Mouse (Mus musculus): ENCODE results near the gene Ly6g6c.

Ly6g6c gene

GRCm38 (mm10) chr17:35082841-35083576 lies 17.8 kb downstream of the Ly6g6c start:
- DNase-seq (ENCODE audit: low read depth, low spot score): no peak

GRCm38 (mm10) chr17:35083929-35084497 lies 18.8 kb downstream of the Ly6g6c start:
- peak; percentile 11 for DNase-seq (ENCODE audit: low read depth, low spot score)

DNA sequence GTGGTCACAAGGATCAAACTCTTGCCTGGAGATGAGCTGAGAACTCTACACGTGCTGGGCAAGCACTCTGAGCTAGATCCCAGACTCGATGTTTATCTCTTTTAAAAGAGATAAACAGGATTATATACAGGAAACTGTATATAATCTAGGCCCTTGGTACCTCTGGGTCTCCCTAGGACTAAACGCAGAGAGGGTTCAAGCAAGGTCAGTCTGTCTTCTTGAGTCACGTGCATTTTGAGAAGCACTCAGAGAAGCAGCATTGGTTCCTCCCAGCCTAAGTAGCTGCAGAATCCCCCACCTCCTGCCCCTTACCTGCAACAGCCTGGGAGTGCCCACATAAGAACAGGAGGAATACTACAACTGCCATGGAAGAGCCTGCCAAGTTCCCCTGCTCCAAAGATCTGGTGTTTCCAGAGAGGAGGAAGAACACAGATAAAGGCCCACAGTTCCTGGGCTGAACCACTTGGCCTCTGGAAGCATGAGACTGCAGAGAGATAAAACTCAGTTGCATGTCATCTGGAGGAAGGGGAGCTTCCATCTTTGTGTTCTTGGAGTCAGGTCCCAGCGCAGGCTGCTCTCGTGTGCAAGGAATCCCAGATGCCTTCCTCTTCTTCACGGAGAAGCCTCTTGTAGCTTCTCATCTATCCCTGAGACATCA lies 20.1 kb downstream of the Ly6g6c start, which contains the start of gene Ly6g6f:
TSS of gene Ly6g6f (minus strand) at position 403 of the 658 bp plus-strand sequence.
- no peak for DNase-seq (ENCODE audit: low read depth, low spot score)

DNA sequence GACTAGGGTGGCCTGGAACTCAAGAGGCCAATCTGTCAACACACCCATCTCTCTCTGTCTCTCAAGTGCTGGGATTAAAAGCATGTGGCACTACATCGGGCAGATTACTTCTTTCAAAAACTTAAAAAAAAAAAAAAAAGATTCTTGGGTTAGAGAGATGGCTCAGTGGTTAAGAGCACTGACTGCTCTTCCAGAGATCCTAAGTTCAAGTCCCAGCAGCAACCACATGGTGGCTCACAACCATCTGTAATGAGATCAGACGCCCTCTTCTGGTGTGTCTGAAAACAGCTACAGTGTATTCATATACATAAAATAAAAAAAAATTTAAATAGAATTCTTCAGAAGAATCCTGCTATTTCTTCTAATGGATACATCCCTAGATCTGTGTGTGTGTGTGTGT lies 23.0 kb downstream of the Ly6g6c start:
- DNase-seq (ENCODE audit: low read depth, low spot score): peak; percentile 45

- DNase-seq (ENCODE audit: low read depth, low spot score): peak; percentile 98
Observed at GRCm38 (mm10) chr17:35088825-35089644, 23.8 kb downstream of the Ly6g6c start, which contains the start of gene Abhd16a. TSS of gene Abhd16a (plus strand) at chr17:35089263.

GRCm38 (mm10) chr17:35090166-35090932 lies 25.2 kb downstream of the Ly6g6c start:
- peak; percentile 23 for DNase-seq (ENCODE audit: low read depth, low spot score)

DNA sequence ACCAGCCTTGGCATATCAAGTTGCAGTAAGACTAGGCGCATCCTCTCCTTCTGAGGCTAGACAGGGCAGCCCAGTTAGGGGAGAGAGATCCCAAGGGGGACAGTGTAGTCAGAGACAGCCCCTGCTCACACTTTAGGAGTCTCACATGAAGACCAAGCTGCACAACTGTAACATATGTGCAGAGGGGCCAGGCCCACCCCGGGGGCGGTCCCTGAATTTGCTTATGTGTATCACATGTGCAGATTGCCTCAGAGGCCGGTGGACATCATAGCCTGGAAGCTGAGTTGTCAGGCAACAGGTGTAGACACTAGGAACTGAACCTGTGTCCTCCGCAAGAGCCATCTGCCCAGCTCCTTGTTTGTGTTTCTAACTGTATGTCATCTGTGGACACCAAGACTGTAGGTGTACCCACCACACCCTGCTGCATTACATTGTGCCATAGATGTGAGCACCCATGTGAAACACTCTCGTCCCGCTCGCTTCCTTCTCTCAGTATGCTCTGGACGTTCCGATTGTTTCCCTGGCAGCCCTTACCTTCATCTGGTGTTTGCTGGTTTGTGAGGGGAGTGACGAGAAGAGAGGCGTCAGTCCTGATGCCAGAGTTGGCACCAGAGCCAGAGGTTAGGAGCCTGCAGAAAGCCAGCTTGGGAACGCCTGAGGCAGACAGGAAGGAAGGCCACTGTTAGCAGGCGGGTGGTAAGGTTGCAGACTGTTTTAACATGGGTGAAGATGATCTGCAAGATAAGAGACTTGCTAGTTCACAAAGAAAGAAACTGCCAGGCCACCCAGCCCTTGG lies 27.4 kb downstream of the Ly6g6c start:
- no peak for DNase-seq (ENCODE audit: low read depth, low spot score)

- DNase-seq (ENCODE audit: low read depth, low spot score): no peak
Observed at GRCm38 (mm10) chr17:35094475-35095365, 29.5 kb downstream of the Ly6g6c start.

DNA sequence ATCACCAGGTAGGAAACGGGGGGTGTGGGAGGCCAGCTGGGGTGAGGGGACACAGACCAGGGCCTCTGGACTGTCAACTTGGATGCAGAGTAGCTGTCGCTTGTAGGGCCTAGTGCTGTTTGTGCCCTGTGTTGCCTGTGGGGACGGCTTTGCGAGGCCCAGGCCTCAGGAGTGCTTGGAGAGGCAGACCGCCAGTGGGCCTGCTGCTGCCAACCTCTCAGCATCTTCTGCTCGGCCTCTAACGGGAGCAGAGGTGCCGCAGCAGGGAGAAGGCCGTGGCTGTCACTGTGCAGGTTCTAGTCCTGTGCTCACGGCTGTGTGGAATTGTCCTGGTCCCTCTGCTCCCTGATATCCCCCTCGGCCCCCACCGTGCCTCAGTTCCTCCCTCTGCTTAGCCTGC lies 31.4 kb downstream of the Ly6g6c start:
- DNase-seq (ENCODE audit: low read depth, low spot score): no peak

DNA sequence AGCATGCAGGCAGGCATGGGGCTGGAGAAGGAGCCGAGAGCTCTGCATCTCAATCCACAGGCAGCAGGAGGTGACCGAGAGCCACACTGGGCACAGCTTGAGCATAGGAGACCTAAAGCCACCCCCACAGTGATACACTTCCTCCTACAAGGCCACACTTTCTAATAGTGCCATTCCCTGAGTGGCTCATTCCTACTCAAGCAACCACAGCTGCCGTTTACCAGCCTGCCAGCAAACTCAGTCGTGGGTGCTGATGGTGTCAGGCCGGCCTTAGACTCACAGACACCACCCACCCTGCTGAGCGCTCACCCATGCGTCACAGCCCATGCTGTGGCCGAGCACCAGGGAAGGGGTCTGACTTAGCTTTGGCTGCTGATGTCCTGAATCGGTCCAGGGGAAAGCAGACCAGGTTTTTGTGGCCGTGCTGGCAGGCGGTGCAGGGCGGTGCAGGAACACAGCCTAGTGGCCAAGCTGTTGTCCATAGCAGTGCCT lies 32.0 kb downstream of the Ly6g6c start:
- no peak for DNase-seq (ENCODE audit: low read depth, low spot score)

DNA sequence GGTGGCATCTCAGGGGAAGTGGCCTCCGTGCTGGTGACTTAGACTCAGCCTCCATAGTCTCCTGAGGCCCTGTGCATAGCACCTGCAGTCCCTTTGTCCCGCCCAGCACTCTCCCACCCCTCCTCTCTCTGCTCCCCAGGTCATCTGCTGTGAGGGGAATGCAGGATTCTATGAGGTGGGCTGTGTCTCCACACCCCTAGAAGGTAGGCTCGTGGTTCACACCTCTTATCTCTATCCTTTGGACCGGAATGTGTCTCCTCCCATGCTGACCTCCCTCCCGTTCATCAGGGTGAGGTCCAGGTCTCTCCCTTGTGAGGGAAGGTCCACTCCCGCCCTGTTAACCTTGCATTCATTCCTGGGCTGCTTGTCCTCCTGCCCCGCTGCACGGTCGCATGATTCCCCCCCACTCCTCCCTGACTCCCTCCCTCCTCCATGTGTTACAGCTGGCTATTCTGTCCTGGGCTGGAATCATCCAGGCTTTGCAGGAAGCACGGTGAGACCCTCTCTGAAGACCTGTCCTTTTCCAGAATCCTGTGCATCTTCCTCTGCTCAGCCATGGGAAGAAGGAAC lies 35.1 kb downstream of the Ly6g6c start:
- DNase-seq (ENCODE audit: low read depth, low spot score): no peak

DNA sequence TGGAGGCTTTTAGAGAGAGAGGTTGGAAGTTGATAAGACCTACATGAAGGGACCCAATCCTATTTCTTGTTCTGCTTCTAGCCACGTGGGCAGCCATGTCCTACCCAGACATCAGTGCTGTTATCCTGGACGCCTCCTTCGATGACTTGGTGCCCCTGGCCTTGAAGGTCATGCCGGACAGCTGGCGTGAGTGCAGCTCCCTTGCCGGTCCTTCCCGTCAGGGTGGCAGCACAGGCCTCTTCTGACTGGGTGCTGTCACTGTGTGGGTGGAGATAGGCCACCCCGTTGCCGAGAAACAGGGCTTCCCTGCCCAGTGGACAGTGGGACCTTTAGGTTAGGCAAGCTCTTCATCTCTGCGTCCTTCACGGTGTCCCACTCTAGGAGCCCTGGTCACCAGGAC lies 36.0 kb downstream of the Ly6g6c start:
- DNase-seq (ENCODE audit: low read depth, low spot score): no peak

GRCm38 (mm10) chr17:35102299-35102698 lies 37.1 kb downstream of the Ly6g6c start:
- DNase-seq (ENCODE audit: low read depth, low spot score): no peak

GRCm38 (mm10) chr17:35103221-35103690 lies 38.1 kb downstream of the Ly6g6c start:
- DNase-seq (ENCODE audit: low read depth, low spot score): no peak

- no peak for DNase-seq (ENCODE audit: low read depth, low spot score)
Observed at GRCm38 (mm10) chr17:35104079-35104478, 38.9 kb downstream of the Ly6g6c start.

- DNase-seq (ENCODE audit: low read depth, low spot score): no peak
Observed at GRCm38 (mm10) chr17:35104754-35105153, 39.6 kb downstream of the Ly6g6c start.

GRCm38 (mm10) chr17:35105740-35106389 lies 40.7 kb downstream of the Ly6g6c start:
- peak; percentile 58 for DNase-seq (ENCODE audit: low read depth, low spot score)

DNA sequence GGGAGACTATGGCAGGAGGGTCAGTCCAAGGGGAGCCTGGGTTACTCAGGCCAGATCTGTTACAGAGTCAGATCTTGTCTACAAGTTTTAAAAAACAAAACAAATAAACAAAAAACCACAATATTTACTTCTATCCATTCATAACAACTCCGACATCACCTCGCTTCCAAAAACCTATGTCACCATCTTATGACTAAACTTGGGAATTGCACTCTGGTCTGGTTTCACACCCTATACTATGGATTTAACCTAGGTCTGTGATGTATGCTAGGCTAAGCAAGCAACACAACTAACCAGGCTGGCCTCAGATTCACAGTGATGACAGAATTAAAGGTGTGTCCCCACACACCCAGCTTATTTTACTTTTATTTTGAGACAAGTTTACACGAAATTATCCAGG lies 41.3 kb downstream of the Ly6g6c start:
- no peak for DNase-seq (ENCODE audit: low read depth, low spot score)

Data from A20 (cell line).